ENCODE assay signal across 8 mouse cellular contexts in genomic region chr10:18391608-18392007, GRCm38 (mm10).
DNase-seq lines count a peak whose midpoint lies in the region; ATAC-seq and TF ChIP-seq lines count a peak whose summit lies in the region.

No protein-coding gene starts in this region.

- H3K27ac ChIP-seq in embryonic facial prominence, embryonic 11.5 days (replicated peaks; ENCODE audit: low read depth, low read length) = no peak overlapping the region
- no peak overlapping the region for H3K27ac ChIP-seq in embryonic facial prominence, embryonic 10.5 days (replicated peaks)
- H3K27ac ChIP-seq in thymus, adult 2 months (ENCODE audit: control insufficient read depth, insufficient read depth, low read length) = no peak overlapping the region
- no peak overlapping the region for H3K27ac ChIP-seq in forebrain, embryonic 15.5 days (replicated peaks)

- 40% methylated on average over 5 of the region's 5 CpGs for WGBS in embryonic facial prominence, embryonic 11.5 days
- 45% methylated on average over 5 of the region's 5 CpGs for WGBS in embryonic facial prominence, embryonic 10.5 days
- WGBS in thymus, adult 2 months = 44% methylated on average over 5 of the region's 5 CpGs
- WGBS in forebrain, embryonic 15.5 days = 37% methylated on average over 5 of the region's 5 CpGs

- no peak for TF ChIP-seq POLR2A in thymus, adult 2 months (IDR thresholded peaks at IDR 0.05; ENCODE audit: control insufficient read depth, extremely low read depth, insufficient read depth, low read length, poor library complexity)

- no peaks in the 10 kb centered on the region for H3K9me3 ChIP-seq in embryonic facial prominence, embryonic 11.5 days (replicated peaks; ENCODE audit: control insufficient read depth, low read length)
- no peaks in the 10 kb centered on the region for H3K9me3 ChIP-seq in embryonic facial prominence, embryonic 10.5 days
- H3K9me3 ChIP-seq in forebrain, embryonic 15.5 days = no peaks in the 10 kb centered on the region

- DNase-seq in embryonic facial prominence, embryonic 11.5 days (ENCODE audit: low spot score) = peak; percentile 70
- DNase-seq in embryonic facial prominence, embryonic 10.5 days (ENCODE audit: low spot score) = no peak
- DNase-seq in thymus, adult 2 months = peak; percentile 44
- DNase-seq in thymus, adult 18-20 months = no peak
- DNase-seq in frontal cortex, postnatal 25 days (ENCODE audit: low spot score in 2 of 2) = peak; percentile 31 to 37
- DNase-seq in left cerebral cortex, postnatal 10 days (ENCODE audit: extremely low spot score in 1 of 2, low spot score in 2 of 2) = peak; percentile 51 to 67
- DNase-seq in right cerebral cortex, postnatal 25 days = peak; percentile 52

- H3K36me3 ChIP-seq in embryonic facial prominence, embryonic 11.5 days (replicated peaks; ENCODE audit: control insufficient read depth, insufficient read depth, low read depth, low read length) = no peaks in the 10 kb centered on the region
- H3K36me3 ChIP-seq in embryonic facial prominence, embryonic 10.5 days (replicated peaks) = no peaks in the 10 kb centered on the region
- H3K36me3 ChIP-seq in thymus, adult 2 months (ENCODE audit: control insufficient read depth, insufficient read depth, low read length) = no peaks in the 10 kb centered on the region
- H3K36me3 ChIP-seq in forebrain, embryonic 15.5 days = no peaks in the 10 kb centered on the region

- H3K4me3 ChIP-seq in embryonic facial prominence, embryonic 11.5 days (ENCODE audit: low read depth, low read length) = no peak overlapping the region
- no peak overlapping the region for H3K4me3 ChIP-seq in embryonic facial prominence, embryonic 10.5 days
- H3K4me3 ChIP-seq in thymus, adult 2 months (ENCODE audit: control insufficient read depth, insufficient read depth, low read length) = no peak overlapping the region
- H3K4me3 ChIP-seq in forebrain, embryonic 15.5 days = no peak overlapping the region

- no peaks in the 10 kb centered on the region for H3K27me3 ChIP-seq in embryonic facial prominence, embryonic 11.5 days (ENCODE audit: control insufficient read depth, insufficient read depth, low read length)
- no peaks in the 10 kb centered on the region for H3K27me3 ChIP-seq in embryonic facial prominence, embryonic 10.5 days (replicated peaks; ENCODE audit: low read depth, poor library complexity, severe bottlenecking)
- H3K27me3 ChIP-seq in thymus, adult 2 months (ENCODE audit: control insufficient read depth, insufficient read depth, low read length) = no peaks in the 10 kb centered on the region
- no peaks in the 10 kb centered on the region for H3K27me3 ChIP-seq in forebrain, embryonic 15.5 days

- intact Hi-C loops in left cerebral cortex, postnatal 10 days (cut with DNase I) = loop anchor here (2.0 to 10.0 kb wide), 4 partner anchors 137 to 453 kb away; partner anchors contain the start of gene Perp

- H3K9ac ChIP-seq in embryonic facial prominence, embryonic 11.5 days (replicated peaks; ENCODE audit: low read length) = no peak overlapping the region
- H3K9ac ChIP-seq in forebrain, embryonic 15.5 days (replicated peaks) = no peak overlapping the region

- ATAC-seq in embryonic facial prominence, embryonic 11.5 days (replicated peaks; ENCODE audit: insufficient number of reproducible peaks, low FRiP score, low TSS enrichment, low read depth) = no peak
- no peak for ATAC-seq in forebrain, embryonic 15.5 days (replicated peaks)

- no peak for TF ChIP-seq CTCF in thymus, adult 2 months (IDR thresholded peaks at IDR 0.05; ENCODE audit: borderline replicate concordance, control insufficient read depth, extremely low read depth, insufficient read depth, low read length, poor library complexity)

- no peaks in the 10 kb centered on the region for H3K4me1 ChIP-seq in embryonic facial prominence, embryonic 11.5 days (ENCODE audit: control insufficient read depth, insufficient read depth, low read length)
- peaks cover 21% of the 10 kb centered on the region for H3K4me1 ChIP-seq in embryonic facial prominence, embryonic 10.5 days
- H3K4me1 ChIP-seq in thymus, adult 2 months (replicated peaks; ENCODE audit: control insufficient read depth, insufficient read depth, low read length) = no peaks in the 10 kb centered on the region
- H3K4me1 ChIP-seq in forebrain, embryonic 15.5 days = peaks cover 14% of the 10 kb centered on the region

- H3K4me2 ChIP-seq in embryonic facial prominence, embryonic 11.5 days (ENCODE audit: low read depth, low read length) = no peak overlapping the region
- H3K4me2 ChIP-seq in forebrain, embryonic 15.5 days (replicated peaks) = no peak overlapping the region

Comparison
In these comparisons a context has a peak if more than half of its experiments do, and no peak if none do; other contexts are left out.
1. DNase-seq: peak in embryonic facial prominence, embryonic 11.5 days (single experiment), thymus, adult 2 months (single experiment), frontal cortex, postnatal 25 days (2 of 2), left cerebral cortex, postnatal 10 days (2 of 2) and right cerebral cortex, postnatal 25 days (single experiment); none in embryonic facial prominence, embryonic 10.5 days (single experiment) and thymus, adult 18-20 months (0 of 2).